Mouse (Mus musculus) thymus, postnatal 0 days (tissue): ENCODE data around the gene Hoxd11. TPM values are rescaled to one million over a fixed set of nuclear protein-coding genes. Genes with fewer than 3 reads are reported as not detected.

ENCODE experiments used
- DNase-seq: peaks from one replicate; pipeline ENCODE4 v3.0.0-alpha.2; 2015; ENCODE audit warnings: low spot score
- polyA plus RNA-seq: library from polyadenylated mRNA; unstranded; fragments of >200 nt; fragmentation: Nextera tagmentation; extraction: Ambion mirVana; gene quantifications from 2 replicates; pipeline ENCODE4 v1.2.1, GENCODE M21; 2015

The Hoxd11 gene
- polyA plus RNA-seq, 1 experiment from 2014 or later: not detected

DNA sequence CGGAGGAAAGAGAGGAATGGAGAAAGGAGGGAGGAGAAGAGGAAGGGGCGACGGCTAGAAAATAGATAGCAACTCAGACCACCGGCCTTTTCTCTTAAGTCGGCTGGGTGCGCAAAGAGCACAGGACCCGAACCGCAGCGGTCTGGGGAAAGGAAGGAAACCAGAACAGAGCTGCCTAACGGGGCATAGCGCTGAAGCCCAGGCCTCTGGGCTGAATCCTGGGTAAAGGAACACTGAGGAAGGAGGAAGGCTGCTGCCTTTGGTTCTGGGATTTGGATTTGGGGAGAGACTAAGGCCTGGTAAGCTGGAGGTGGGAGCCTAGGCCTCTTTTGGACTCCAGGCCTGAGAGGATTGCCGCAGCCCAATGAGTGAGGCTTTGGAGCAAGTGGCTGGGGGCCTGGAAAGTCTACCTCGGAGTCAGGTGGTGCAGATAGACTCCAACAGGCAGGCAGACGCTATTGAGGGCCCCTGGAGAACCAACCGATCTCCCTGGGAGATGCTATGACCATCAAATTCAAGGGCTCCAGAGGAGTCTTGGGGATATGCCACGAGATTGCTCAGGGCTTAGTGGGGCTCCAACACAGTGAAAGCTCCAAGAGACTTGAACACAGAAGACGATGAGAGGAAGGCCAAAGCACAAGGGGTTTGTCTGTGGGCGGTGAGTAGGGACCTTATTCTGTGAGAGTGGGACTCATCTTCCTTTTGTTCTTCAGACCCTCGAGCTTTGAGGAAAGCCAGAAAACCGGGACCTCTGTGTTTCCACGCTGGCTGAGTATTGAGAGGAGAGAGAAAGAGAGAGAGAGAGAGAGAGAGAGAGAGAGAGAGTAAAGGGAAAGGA is 1.4 kb downstream of the Hoxd11 start:
- DNase-seq: no peak

DNA sequence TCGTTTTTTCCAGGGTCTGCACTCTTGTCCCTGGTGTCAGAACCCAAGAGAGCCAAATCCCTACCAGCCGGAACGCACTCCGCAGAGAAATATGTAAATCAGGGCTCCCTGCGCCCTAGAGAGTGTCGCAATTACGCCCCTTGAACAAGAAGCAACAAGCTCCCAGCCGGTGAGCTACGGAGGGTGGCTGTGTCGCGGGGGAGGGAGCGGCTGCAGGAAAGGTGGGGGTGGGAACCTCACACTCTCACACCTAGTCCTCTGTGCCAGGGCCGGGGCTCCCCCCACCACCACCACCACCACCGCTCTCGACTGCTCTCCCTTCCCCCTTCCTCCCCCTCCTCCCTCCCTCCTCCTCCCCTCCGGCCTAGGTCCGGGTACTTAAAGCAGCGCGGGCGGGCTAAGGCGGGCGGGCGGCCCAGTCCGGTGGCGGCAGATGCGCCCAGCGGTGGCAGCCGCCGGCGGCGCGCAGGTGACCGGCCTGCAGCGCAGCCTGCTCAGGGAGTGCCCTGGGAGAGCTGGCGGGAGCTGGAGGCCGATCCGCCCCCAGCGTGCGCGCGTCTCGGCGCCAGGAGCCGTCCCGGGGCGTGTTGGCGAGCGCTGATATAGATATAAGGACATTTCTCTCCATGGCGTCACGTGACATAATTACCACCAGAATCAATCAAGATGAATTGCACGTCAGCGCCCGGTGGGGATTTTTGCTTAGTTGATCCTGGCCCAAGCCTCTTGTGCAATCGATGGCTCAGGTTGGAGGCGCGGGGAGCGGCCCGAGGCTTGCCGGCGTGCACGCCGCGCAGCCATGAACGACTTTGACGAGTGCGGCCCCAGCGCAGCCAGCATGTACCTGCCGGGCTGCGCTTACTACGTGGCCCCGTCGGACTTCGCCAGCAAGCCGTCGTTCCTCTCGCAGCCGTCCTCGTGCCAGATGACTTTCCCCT is 2.5 kb downstream of the Hoxd11 start:
- DNase-seq: no peak

GRCm38 (mm10) chr2:74682796-74683195 is 3.4 kb downstream of the Hoxd11 start:
- no peak for DNase-seq

DNA sequence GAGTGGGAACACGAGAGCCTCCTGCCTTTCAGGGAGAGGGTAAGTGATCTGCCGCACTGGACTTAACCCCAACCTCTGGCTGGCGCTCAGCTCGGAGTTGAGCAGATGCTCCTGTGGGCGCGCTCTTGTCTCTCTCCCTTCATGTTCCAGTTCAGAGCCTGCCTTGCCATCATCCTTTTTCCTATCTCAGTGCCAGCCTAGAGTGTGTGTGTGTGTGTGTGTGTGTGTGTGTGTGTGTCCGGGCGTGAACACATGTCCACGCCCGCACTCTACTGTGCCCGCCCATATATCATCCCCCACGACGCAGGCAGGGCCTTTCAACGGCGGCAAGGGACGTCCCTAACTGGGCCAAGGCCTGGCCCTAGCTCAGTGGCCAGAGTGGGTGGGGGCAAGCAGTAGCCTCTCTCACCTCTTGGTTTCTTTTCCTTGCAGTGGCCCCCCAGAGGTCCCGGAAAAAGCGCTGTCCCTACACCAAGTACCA is 4.2 kb downstream of the Hoxd11 start:
- DNase-seq: no peak

DNA sequence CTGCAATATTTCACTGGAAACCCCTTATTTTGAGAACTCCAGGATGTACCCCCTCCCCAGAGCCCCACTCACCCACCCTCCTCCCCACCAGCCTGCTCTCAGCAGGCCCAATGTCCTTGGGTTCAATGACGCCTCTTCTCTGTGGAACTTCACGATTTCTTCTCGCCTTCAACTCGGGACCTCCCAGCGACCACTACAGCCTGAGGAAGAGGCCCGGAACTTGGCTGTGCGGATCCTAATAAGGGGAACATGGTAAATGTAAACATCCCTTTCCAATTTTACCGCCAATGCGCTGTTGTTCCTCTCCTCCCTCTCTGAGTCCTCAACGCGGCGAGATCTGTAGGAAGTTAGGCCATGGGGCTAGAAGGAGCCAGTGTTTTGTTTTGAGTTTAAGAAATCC is 4.7 kb downstream of the Hoxd11 start:
- no peak for DNase-seq

DNA sequence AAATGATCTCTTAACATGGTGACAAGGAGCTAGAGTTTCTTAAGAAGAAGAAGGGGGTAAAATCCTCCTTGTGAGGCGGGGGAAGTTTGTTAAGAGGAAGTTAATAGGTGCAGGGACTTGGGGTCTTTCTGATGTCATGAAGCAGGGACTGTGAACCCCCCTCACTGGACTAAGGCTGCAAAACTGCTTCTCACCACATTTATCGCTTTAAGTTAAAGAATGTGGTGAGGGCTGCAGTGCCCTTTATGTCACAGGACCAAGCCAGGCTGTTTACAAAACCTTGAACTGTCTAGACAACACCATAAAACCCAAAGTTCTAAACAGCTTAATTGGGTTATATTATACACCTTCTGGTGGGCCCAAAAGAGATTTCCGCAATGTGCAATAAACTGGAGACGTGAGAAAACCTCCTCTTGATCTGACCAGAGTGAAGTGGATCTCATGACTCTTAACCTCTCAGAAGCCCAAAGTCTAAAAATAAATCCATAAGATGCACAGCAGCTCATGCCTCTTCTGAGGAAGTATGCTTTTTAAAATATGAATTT is 5.8 kb downstream of the Hoxd11 start:
- no peak for DNase-seq

DNA sequence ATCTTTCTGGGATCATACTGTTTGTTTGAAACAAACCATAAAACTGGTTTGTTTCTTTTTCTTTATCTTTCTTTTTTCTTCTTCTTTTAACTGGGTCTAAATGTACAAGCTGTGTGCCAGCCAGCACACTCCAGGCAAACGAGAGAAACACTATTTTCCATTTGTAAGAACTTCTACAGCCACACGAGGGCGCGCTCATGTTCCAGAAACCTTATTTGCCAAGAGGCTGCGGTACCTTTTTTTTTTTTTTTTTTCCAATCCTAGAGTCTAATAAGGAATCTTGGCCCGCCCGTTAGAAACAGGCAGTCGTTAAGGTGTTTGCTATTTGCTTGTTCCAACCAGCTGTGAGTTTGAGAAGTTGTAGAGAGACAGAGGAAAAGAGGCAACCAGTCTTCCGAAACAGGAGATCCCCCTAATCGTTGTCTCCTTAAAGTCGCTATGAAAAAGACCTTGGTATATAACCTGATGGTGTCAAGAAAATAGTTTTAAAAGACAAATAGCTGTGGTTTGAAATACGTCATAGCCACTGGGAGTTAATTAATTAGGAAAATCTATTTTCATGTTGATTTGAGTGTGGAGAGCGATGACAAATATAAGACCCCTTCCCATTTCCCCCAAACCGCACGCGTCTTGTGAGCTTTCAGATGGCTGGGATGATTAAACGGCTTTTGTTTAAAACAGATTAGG is 7.1 kb downstream of the Hoxd11 start:
- DNase-seq: peak; percentile 52

- no peak for DNase-seq
These were observed 7.8 kb downstream of the Hoxd11 start for GRCm38 (mm10) chr2:74686988-74687697.

- no peak for DNase-seq
These were observed 8.6 kb downstream of the Hoxd11 start for GRCm38 (mm10) chr2:74687698-74688555.

DNA sequence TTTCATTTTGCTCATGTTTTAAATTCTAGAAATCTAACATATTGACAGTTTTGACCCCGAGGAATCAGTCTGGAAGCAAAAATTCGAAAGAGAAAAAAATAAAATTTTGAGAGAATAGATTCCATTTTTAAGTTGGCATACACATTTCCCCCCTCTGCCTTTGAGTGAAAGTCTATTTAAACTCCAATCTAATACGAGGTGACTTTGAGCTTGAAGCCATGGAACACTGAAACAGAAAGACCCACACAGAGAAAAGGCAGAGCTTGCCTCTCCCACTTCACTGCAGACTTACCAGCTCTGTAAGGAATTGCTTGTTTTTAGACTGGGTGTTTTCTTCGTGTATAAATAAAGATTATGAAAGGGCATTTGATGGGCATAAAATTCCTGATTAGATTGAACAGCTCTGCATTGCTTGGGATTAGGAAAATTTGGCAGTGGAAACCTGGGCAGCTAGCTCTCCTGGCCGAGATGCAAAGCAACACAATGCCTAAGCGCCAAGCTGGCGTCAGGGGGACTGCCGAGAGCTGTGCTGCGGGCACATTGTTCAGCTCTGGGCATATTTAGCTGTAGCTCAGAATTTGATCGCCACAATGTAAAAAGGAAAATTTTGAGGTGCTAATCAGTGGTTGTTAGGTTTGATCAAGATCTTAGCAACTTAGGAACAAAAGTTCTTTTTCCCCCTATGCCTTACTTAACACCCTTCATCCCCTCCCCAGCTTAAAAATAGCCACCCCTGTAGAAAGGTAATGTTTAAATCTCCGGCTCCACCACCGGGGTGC is 9.6 kb downstream of the Hoxd11 start:
- DNase-seq: no peak

GRCm38 (mm10) chr2:74689574-74690337 is 10.4 kb downstream of the Hoxd11 start:
- no peak for DNase-seq

DNA sequence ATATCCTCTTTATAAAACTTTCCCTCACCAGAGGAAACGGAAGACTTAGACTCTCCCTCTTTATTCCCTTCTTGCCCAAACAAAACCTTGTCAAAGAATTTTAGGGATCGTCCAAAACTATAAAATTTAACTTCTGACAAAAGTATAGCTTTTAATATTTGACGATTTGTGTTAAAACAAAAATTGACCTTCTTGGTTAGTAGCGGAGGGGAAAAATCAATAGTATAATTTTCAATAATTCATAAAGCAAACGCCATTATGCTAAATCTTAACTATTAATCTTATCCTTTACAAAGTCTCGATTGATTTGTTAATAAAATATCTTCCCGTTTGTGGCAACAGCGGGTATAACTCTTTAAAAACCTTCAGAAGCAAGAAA is 11.0 kb downstream of the Hoxd11 start:
- DNase-seq: no peak

DNA sequence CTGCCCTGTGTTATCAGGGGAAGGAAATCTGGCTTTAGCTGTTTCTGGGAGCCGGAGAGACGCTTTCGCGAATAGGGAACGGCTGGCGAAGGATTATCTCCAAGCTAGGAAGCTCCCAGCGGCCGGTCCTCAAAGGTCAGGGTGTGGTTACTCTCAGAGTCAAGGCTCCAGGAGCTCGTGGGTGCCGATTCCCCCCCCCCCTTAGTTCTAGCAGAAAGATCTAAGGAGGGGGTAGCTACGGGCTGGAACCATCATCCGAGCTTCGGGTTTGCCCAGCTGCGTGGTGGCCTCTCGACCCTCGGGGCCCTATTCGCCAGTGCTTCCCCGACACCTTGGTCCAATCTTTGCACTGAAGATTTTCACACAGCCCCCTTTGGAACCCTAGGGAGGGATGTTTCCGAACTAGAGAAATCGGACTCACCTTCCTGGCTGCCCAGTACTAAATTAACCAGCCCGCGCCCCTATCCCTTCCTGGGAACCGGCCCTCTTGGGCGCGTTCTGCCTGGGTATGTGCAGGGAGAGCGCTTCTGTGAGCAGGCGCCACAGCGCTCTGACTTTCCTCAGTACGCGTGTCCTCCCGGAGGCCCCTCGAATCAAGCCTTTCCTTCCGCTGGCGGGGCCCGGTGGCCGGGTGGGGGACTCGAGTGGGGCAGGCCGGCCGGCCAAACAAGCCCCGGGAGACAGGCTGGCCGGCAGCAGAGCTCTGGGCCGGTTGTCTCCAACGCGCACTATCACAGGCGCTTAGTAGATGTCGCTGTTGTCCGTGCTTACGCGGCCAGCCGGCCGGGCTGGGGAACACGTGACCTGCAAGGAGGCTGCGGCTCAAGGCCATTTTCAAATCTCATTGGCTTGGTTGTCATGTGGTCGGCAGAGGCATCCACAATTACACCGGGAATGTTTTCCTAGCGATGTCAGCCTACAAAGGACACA is 11.9 kb downstream of the Hoxd11 start, which contains the start of gene Hoxd10:
Gene Hoxd10 (plus strand): TSS at position 903 of the 930 bp plus-strand sequence.
- no peak for DNase-seq

DNA sequence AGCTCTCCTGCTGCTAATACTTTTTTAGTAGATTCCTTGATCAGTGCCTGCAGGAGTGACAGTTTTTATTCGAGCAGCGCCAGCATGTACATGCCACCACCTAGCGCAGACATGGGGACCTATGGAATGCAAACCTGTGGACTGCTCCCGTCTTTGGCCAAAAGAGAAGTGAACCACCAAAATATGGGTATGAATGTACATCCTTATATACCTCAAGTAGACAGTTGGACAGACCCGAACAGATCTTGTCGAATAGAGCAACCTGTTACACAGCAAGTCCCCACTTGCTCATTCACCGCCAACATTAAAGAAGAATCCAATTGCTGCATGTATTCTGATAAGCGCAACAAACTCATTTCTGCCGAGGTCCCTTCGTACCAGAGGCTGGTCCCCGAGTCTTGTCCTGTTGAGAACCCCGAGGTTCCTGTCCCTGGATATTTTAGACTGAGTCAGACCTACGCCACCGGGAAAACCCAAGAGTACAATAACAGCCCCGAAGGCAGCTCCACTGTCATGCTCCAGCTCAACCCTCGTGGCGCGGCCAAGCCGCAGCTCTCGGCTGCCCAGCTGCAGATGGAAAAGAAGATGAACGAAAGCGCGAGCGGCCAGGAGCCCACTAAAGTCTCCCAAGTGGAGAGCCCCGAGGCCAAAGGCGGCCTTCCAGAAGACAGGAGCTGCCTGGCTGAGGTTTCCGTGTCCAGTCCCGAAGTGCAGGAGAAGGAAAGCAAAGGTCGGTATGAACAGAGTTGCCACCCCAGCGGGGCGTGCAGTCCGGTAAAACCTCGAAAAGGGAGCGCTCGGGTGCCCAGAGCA is 12.8 kb downstream of the Hoxd11 start:
- no peak for DNase-seq

DNA sequence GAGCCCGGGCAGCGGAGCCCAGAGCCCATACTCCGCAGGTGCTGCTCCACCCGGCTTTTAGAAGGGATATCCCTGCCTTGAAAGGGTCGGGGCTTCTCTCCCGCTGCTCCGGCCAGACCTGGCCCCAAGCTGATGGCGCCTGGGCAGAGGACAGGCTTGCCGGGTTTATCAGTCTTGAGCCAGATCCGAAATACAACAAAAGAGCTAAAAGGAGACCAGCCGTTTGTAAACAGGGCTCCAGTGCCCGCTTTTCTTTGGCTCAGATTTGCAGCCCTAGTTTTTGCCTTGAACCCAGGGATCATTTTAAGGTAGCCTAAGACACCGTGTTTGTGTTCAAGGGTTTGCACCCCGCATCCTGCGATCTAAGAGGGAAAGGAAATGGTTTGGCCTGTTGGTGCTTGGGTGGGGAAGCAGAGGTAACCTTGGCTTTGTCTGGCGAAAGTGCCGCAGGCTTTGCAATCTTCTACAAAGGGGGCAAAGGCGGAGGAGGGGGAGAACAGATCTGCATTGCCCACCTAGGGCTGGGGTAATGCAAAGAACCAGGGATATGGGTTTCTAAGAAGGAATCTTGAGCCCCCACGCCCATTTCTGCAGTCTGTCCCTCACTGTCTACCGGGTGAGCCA is 13.6 kb downstream of the Hoxd11 start:
- no peak for DNase-seq

DNA sequence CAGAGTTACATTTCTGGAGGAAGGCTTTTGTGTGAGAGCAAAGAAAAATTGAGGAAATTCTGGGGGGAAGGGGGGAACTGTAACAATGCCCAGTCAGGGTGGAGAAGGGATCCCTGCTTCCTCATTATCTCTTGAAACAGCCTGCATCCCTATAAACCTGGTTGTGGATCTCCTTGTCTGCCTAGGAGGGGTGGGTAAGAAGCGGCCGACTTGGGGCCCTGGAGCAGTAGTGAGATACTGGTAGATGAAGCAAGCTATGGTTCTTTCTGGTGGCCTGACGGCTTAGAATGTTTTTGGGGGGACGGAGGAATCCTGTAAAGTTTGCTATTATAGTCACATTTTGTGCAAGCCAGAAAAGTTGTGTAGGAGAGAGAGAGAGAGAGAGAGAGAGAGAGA is 14.1 kb downstream of the Hoxd11 start:
- DNase-seq: no peak
